Mouse (Mus musculus) c-Kit-positive CD71-negative TER-119-negative erythroid progenitor cells, embryonic 14.5 days (primary cell): ENCODE measurements around the gene Cpt1c.
A peak's percentile ranks its signal among the peaks of the same experiment; 100 is the strongest.

Source experiments
- DNase-seq: peaks from one replicate; pipeline ENCODE4 v3.0.0-alpha.2; 2013; ENCODE audit warnings: low read depth

The Cpt1c gene

GRCm38 (mm10) chr7:44999753-45000152, 25.1 kb upstream of the Cpt1c start:
- no peak for DNase-seq

GRCm38 (mm10) chr7:44998501-44998955, 23.9 kb upstream of the Cpt1c start, which contains the start of gene Bcl2l12:
TSS of gene Bcl2l12 (minus strand) at chr7:44998712.
- DNase-seq: no peak

- DNase-seq: no peak
Observed at GRCm38 (mm10) chr7:44997940-44998428, 23.3 kb upstream of the Cpt1c start.

- peak; percentile 98 for DNase-seq
Observed at GRCm38 (mm10) chr7:44997231-44997939, 22.7 kb upstream of the Cpt1c start, which contains the start of gene Irf3. TSS of gene Irf3 (plus strand) at chr7:44997648.

- DNase-seq: no peak
Observed at GRCm38 (mm10) chr7:44996672-44997071, 22.0 kb upstream of the Cpt1c start.

- peak; percentile 28 for DNase-seq
Observed at GRCm38 (mm10) chr7:44986879-44987718, 12.4 kb upstream of the Cpt1c start.

- peak; percentile 96 for DNase-seq
Observed at GRCm38 (mm10) chr7:44986192-44986878, 11.7 kb upstream of the Cpt1c start, which contains the start of gene Prmt1. TSS of gene Prmt1 (minus strand) at chr7:44986568.

- peak; percentile 60 for DNase-seq
Observed at GRCm38 (mm10) chr7:44985595-44986191, 11.0 kb upstream of the Cpt1c start.

GRCm38 (mm10) chr7:44984833-44985164, 10.1 kb upstream of the Cpt1c start:
- no peak for DNase-seq

GRCm38 (mm10) chr7:44983944-44984832, 9.5 kb upstream of the Cpt1c start:
- DNase-seq: no peak

GRCm38 (mm10) chr7:44983085-44983484, 8.4 kb upstream of the Cpt1c start:
- DNase-seq: peak; percentile 77

- DNase-seq: no peak
Observed at GRCm38 (mm10) chr7:44981539-44981938, 6.9 kb upstream of the Cpt1c start.

- DNase-seq: no peak
Observed at GRCm38 (mm10) chr7:44978300-44978699, 3.6 kb upstream of the Cpt1c start.

GRCm38 (mm10) chr7:44975117-44975419, 417 bp upstream of the Cpt1c start:
- DNase-seq: no peak

- no peak for DNase-seq
Observed at GRCm38 (mm10) chr7:44973415-44974130, 1.1 kb downstream of the Cpt1c start.

GRCm38 (mm10) chr7:44971142-44971541, 3.5 kb downstream of the Cpt1c start:
- DNase-seq: no peak

- peak; percentile 55 for DNase-seq
Observed at GRCm38 (mm10) chr7:44970231-44970691, 4.4 kb downstream of the Cpt1c start.

- DNase-seq: no peak
Observed at GRCm38 (mm10) chr7:44966638-44967037, 8.0 kb downstream of the Cpt1c start.

GRCm38 (mm10) chr7:44965975-44966374, 8.7 kb downstream of the Cpt1c start:
- no peak for DNase-seq

- no peak for DNase-seq
Observed at GRCm38 (mm10) chr7:44964990-44965389, 9.7 kb downstream of the Cpt1c start.
